Mouse (Mus musculus): ENCODE results near the gene Pdzd2. TPM values are rescaled to one million over a fixed set of nuclear protein-coding genes. Genes with fewer than 3 reads are reported as not detected.

Gene Pdzd2
- polyA plus RNA-seq, 1 experiment from 2014 or later = 14.5 TPM

DNA sequence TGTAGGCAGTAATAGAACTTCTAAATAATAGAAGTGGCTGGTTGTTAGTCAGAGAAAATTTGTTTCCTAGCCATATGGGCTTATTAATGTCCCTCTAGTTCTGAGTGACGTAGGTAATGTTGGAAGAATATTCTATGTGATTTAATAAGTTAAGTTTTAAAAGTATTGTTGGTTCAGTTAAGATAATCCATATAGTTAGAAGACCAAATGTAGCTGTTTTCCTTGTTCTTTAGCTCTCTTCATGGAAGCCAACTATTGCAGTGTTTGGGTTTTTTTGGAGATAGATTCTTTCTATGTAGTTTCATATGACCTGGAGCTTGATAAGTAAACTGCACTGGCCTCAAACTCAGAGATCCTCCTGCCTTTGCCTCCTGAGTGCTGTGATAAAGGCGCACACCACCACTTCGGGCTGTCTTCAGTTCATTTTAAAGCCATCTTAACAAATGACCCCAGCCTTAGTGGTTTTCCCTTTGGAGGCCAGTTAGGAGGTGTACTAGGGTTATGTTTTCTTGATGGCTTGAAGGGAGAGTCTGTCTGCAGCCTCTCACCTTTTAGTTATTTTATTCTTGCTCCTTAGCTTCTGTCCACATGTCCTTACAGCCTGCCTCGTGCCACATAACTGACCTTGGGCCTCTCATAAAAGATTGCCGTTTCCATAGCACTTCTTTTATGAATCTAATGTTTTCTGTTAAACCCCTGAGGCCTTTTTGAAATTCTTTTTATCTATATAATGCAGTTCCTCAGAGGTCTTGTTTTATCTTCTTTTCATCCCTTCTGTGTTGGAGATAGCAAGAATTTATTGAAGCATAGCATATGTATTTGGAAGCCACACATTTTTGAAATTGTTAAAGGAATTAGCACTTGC, 399.0 kb downstream of the Pdzd2 start:
- Histone ChIP-seq H3K4me3 (no peak overlapping the region), H3K4me2 (no peak overlapping the region), H3K27ac (replicated peaks) (peak overlapping the region; percentile 33; the same call in 1 of the 2 replicates), H3K27me3 (replicated peaks) (no peaks in the 10 kb centered on the region), H3K9me3 (no peaks in the 10 kb centered on the region), H3K4me1 (peaks cover 41% of the 10 kb centered on the region), H3K9ac (no peak overlapping the region), H3K36me3 (peaks cover 34% of the 10 kb centered on the region)
- no peak for ATAC-seq (ENCODE audit: extremely low read depth, insufficient number of reproducible peaks, low FRiP score, low TSS enrichment)
- 45% methylated on average over 5 of the region's 5 CpGs for WGBS

DNA sequence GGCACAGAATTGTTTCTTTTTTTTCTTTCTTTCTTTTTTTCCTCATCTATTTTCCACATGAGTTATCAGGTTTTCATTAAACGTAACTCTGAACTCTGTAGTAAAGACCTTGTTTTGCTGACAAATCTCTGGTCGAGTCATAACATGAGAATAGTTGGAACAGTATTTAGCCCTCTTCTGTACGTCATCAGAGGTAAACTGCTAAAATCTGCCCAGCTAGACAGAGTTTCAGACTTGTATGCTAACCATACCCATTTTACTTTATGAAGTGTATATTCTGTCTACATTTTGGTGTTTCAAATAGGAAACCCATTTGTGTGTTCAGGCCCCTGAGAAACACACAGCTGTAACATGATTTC, 402.0 kb downstream of the Pdzd2 start:
- H3K4me2 ChIP-seq = no peak overlapping the region
- H3K9me3 ChIP-seq = no peaks in the 10 kb centered on the region
- 53% methylated on average over 3 of the region's 3 CpGs for WGBS
- H3K27me3 ChIP-seq (replicated peaks) = no peaks in the 10 kb centered on the region
- peaks cover 7% of the 10 kb centered on the region for H3K36me3 ChIP-seq
- H3K9ac ChIP-seq = no peak overlapping the region
- ATAC-seq (ENCODE audit: extremely low read depth, insufficient number of reproducible peaks, low FRiP score, low TSS enrichment) = no peak
- no peak overlapping the region for H3K4me3 ChIP-seq
- peaks cover 56% of the 10 kb centered on the region for H3K4me1 ChIP-seq
- peak overlapping the region; percentile 42; the same call in 1 of the 2 replicates for H3K27ac ChIP-seq (replicated peaks)

DNA sequence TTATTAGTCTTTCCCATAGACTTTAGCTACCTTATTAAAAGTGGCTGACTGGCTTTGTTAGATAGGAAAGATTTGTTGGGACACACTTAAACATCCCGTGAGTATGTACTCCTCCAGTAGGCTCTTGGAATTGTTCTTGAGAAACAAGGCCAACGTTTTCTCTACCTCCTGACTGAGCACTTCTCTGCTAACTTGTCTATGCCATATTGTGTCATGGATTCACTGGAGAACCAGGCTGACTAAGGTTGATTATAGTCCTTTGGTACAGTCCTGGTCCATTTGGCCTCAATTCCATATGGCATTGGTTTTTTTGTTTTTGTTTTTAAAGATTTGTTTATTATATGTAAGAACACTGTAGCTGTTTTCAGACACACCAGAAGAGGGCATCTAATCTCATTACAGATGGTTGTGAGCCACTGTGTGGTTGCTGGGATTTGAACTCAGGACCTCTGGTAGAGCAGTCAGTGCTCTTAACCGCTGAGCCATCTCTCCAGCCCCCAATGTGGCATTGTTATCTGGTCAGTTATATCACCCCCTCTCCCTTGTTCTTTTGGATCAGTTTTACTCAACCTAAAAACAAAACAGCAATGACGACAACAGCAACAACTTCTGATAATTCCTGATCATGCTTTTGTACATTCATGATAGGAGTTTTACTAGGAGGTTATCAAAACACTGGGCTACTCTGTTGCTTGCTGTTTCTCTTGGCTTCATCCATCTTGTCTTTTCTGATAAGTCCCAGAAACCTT, 402.5 kb downstream of the Pdzd2 start:
- no peak for ATAC-seq (ENCODE audit: extremely low read depth, insufficient number of reproducible peaks, low FRiP score, low TSS enrichment)

DNA sequence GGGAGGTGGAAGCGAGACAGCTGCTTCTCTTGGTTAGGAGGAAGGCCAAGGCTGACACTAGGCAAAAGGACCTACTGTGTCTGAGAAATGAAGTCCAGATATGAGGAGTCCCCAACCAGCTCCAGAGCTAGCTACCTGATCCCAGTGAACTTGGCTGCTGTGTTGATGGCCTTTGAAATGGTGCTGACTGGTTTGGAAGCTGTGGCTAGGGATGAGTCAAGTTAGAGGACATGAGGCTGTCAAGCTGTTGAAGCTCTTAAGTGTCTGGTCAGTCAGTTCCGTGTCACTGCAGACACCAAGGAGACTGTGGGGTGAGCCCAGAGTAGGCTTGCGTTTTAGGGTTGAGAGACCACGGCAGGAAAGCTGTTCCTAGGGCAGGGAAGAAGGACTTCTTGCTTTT, 405.3 kb downstream of the Pdzd2 start:
- no peak overlapping the region for H3K4me3 ChIP-seq
- no peak overlapping the region for H3K27ac ChIP-seq (replicated peaks)
- H3K4me2 ChIP-seq = no peak overlapping the region
- H3K9me3 ChIP-seq = no peaks in the 10 kb centered on the region
- H3K36me3 ChIP-seq = no peaks in the 10 kb centered on the region
- H3K27me3 ChIP-seq (replicated peaks) = no peaks in the 10 kb centered on the region
- ATAC-seq (ENCODE audit: extremely low read depth, insufficient number of reproducible peaks, low FRiP score, low TSS enrichment) = no peak
- WGBS = 68% methylated on average over 4 of the region's 4 CpGs
- peaks cover 70% of the 10 kb centered on the region for H3K4me1 ChIP-seq
- H3K9ac ChIP-seq = no peak overlapping the region

More for the DNA sequence above, 402.5 kb downstream of the Pdzd2 start:
- Histone ChIP-seq H3K27me3 (replicated peaks) (no peaks in the 10 kb centered on the region), H3K9me3 (no peaks in the 10 kb centered on the region), H3K4me2 (no peak overlapping the region), H3K4me1 (peaks cover 60% of the 10 kb centered on the region), H3K4me3 (no peak overlapping the region), H3K36me3 (peaks cover 4% of the 10 kb centered on the region), H3K9ac (no peak overlapping the region), H3K27ac (replicated peaks) (no peak overlapping the region)
- WGBS = 70% methylated on average over 4 of the region's 4 CpGs

DNA sequence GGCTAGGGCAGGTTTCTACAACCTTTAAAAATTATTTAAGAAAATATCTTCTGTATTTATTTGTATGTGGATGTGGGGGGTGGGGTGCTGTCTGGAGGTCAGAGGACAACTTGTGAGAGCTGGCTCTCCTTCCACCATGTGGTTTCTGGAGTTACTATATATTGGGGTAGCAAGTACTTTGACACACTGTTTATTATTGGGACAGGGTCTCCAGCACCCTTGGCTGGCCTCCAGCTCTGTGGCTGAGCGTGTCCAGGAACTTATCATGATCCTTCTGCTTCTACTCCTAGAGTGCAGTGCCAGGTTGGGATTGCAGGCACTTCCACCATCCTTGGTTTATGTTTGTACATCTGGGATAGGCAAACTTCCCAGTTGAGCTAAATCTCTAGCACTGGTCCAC, 408.4 kb downstream of the Pdzd2 start:
- WGBS = 16% methylated on average over 1 of the region's 1 CpGs
- Histone ChIP-seq H3K4me1 (peaks cover 55% of the 10 kb centered on the region), H3K27ac (replicated peaks) (peak overlapping the region; percentile 9; the same call in 1 of the 2 replicates), H3K4me3 (no peak overlapping the region), H3K9me3 (no peaks in the 10 kb centered on the region), H3K27me3 (replicated peaks) (no peaks in the 10 kb centered on the region), H3K4me2 (no peak overlapping the region), H3K36me3 (peaks cover 5% of the 10 kb centered on the region; the same call in 1 of the 2 replicates), H3K9ac (no peak overlapping the region)
- no peak for ATAC-seq (ENCODE audit: extremely low read depth, insufficient number of reproducible peaks, low FRiP score, low TSS enrichment)

DNA sequence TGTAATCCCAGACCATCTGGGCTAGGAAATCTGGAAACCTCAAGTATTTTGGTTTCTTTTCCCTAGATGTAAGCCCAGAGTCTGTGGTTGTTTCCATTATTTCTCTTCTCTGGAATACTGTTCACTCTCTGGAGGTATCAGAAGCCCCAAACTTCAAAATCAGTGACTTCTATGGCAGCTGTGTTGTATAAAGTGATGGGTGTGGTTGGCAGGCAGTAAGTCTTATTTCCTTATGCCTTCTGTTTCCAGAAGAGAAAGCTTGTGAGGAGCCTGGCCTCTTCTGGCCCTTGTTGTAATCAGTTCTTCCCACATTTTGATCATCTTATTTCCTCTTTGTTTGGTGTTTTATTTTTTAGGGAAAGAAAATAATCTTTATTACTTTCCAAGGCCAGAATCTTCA, 408.8 kb downstream of the Pdzd2 start:
- H3K9ac ChIP-seq = no peak overlapping the region
- peaks cover 56% of the 10 kb centered on the region for H3K4me1 ChIP-seq
- ATAC-seq (ENCODE audit: extremely low read depth, insufficient number of reproducible peaks, low FRiP score, low TSS enrichment) = no peak
- H3K4me3 ChIP-seq = no peak overlapping the region
- no peaks in the 10 kb centered on the region for H3K27me3 ChIP-seq (replicated peaks)
- H3K9me3 ChIP-seq = no peaks in the 10 kb centered on the region
- peaks cover 6% of the 10 kb centered on the region; the same call in 1 of the 2 replicates for H3K36me3 ChIP-seq
- H3K4me2 ChIP-seq = no peak overlapping the region
- H3K27ac ChIP-seq (replicated peaks) = peak overlapping the region; percentile 69

DNA sequence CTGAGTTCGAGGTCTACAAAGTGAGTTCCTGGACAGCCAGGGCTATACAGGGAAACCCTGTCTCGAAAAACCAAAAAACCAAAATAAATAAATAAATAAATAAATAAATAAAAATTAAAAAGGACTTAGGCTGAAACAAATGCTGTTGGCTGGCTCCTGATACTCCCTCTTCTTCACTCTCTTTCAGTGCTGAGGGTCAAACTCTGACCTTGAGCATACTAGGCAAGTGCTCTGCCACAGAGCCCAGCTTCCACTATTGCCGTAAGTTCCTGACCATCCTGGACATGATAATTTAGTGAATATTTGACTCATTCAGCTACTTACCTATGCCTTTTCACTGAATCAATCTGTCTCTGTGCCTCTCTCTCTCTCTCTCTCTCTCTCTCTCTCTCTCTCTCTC, 409.3 kb downstream of the Pdzd2 start:
- WGBS = 66% methylated on average over 3 of the region's 3 CpGs
- H3K27me3 ChIP-seq (replicated peaks) = no peaks in the 10 kb centered on the region

DNA sequence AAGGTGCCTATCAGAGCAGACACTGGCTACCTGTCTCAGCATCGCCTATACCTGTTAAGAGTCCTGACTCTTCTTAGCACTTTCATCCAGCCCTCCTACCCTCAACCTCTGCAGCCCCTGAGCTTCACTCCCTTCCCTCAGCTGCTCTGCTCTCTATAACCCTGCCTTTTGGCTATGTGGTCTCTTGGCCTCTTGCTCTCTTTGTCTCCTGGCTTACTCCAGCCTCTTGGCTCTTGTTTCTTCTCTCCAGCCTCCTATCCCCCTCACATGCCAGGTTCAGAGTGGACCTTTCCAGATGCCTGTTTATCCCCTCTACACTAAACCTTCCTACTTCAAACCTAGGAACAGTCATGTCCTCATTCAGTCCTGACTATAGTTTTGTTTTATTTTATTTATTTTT, 415.4 kb downstream of the Pdzd2 start:
- no peak for ATAC-seq (ENCODE audit: extremely low read depth, insufficient number of reproducible peaks, low FRiP score, low TSS enrichment)
- 0 out of 2 replicates have a peak, but pooled peaks cover 4% of the 10 kb centered on the region for H3K27me3 ChIP-seq (replicated peaks)
- H3K4me2 ChIP-seq = peak overlapping the region; percentile 75
- peaks cover 20% of the 10 kb centered on the region; the same call in 1 of the 2 replicates for H3K36me3 ChIP-seq
- H3K4me1 ChIP-seq = peaks cover 44% of the 10 kb centered on the region
- H3K9ac ChIP-seq = peak overlapping the region; percentile 99
- H3K9me3 ChIP-seq = no peaks in the 10 kb centered on the region
- H3K4me3 ChIP-seq = peak overlapping the region; percentile 89
- no peak overlapping the region for H3K27ac ChIP-seq (replicated peaks)
- 70% methylated on average over 1 of the region's 1 CpGs for WGBS

More for the DNA sequence above, 409.3 kb downstream of the Pdzd2 start:
- peak overlapping the region; percentile 19; the same call in 1 of the 2 replicates for H3K9ac ChIP-seq
- H3K4me3 ChIP-seq = no peak overlapping the region
- H3K9me3 ChIP-seq = no peaks in the 10 kb centered on the region
- peak overlapping the region; percentile 69 for H3K27ac ChIP-seq (replicated peaks)
- H3K4me2 ChIP-seq = no peak overlapping the region
- H3K36me3 ChIP-seq = peaks cover 11% of the 10 kb centered on the region; the same call in 1 of the 2 replicates
- no peak for ATAC-seq (ENCODE audit: extremely low read depth, insufficient number of reproducible peaks, low FRiP score, low TSS enrichment)
- H3K4me1 ChIP-seq = peaks cover 59% of the 10 kb centered on the region

DNA sequence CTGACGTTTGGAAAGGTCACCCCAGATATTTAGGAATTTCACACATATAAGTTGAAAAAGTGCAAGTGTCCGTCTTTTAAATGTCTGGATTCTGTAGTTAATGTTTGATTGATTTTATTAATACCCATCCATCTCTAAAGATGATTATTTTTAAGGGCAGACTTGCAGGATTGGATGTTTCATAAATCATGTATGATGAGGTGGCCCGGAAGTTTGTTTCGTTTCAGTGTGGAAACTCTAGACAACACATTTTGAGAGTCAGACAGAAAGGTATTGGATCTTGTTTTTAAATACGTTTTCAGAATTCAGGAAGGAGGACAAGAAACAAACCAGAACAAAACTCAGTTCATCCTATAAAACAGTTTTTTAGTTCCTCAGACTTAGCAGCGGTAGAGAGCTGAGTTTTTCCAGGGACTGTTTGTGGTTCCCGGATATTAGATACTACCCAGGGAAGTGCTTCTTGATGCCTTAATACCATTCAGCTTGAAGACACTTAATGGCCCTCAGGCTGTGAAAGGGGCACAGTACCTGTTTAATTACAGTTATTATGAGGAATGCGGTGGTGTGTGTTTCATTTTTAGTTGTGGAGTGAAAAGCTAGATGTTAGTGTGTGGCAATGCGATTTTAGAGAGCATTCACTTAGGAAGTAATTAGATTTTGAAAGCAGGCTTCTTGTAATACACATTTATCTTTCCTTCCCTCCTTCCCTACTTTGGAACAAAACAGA, 416.9 kb downstream of the Pdzd2 start:
- peak overlapping the region; percentile 89 for H3K4me3 ChIP-seq
- peaks cover 4% of the 10 kb centered on the region; the same call in 1 of the 2 replicates for H3K27me3 ChIP-seq (replicated peaks)
- peak overlapping the region; percentile 95 for H3K27ac ChIP-seq (replicated peaks)
- H3K9me3 ChIP-seq = no peaks in the 10 kb centered on the region
- peaks cover 41% of the 10 kb centered on the region for H3K4me1 ChIP-seq
- H3K36me3 ChIP-seq = peaks cover 19% of the 10 kb centered on the region; the same call in 1 of the 2 replicates
- ATAC-seq (ENCODE audit: extremely low read depth, insufficient number of reproducible peaks, low FRiP score, low TSS enrichment) = no peak
- H3K9ac ChIP-seq = peak overlapping the region; percentile 99
- H3K4me2 ChIP-seq = peak overlapping the region; percentile 75
- 15% methylated on average over 9 of the region's 9 CpGs for WGBS

DNA sequence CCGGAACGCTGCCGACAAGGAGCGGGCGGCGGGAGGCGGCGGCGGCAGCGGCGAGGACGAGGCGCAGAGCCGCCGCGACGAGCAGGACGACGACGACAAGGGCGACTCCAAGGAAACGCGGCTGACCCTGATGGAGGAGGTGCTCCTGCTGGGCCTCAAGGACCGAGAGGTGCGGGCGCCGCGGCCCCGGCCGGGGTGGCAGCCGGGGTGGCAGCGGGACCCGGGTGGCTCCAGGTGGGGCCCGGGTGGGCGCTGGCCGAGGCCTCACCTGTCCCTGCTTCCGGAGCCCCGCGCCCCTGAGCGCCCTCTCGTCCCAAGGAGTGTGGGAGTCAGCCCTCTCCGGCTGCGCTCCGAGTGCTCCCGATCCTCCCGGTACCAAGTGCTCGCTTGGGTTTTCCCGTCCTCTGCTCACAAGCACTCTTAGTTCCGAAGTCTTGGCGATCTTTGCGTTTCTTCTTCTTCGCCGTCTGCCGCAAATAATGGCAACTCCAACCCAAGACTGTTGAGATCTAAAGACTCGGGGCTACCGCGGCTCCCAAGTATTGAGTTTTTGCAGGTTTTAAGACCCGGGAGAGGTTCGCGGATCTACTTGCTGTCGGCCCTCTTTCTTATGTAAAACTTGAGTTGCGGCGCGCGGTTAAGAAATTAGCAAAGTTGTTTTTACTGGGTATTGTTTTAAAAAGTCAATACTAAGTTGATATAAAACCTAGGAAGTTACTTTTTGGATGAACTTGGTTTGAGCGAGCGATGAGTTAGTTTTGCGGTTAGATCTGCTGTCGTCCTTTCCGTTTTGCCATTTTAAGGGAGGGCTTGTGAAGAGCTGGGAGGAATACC, 417.7 kb downstream of the Pdzd2 start, which contains the start of gene 1810049J17Rik:
TSS of gene 1810049J17Rik (minus strand) at position 112 of the 834 bp plus-strand sequence.
- peak within 1 kb of the TSS; percentile 75 for H3K4me2 ChIP-seq
- WGBS = under 1% methylated on average over 66 of the region's 70 CpGs
- peak; percentile 9; the same call in 1 of the 2 replicates for ATAC-seq (ENCODE audit: extremely low read depth, insufficient number of reproducible peaks, low FRiP score, low TSS enrichment)

More for the DNA sequence above, 417.7 kb downstream of the Pdzd2 start, which contains the start of gene 1810049J17Rik:
- H3K9ac ChIP-seq = peak within 1 kb of the TSS; percentile 99
- H3K27ac ChIP-seq (replicated peaks) = peak within 1 kb of the TSS; percentile 95
- H3K27me3 ChIP-seq (replicated peaks) = peaks cover 4% of the 10 kb centered on the region; the same call in 1 of the 2 replicates
- peak within 1 kb of the TSS; percentile 89 for H3K4me3 ChIP-seq
- no peaks in the 10 kb centered on the region for H3K9me3 ChIP-seq
- H3K36me3 ChIP-seq = peaks cover 15% of the 10 kb centered on the region; the same call in 1 of the 2 replicates
- H3K4me1 ChIP-seq = peaks cover 41% of the 10 kb centered on the region

Data from heart, embryonic 13.5 days (tissue).